Mouse (Mus musculus) mouse embryonic stem cell (cell line): ENCODE measurements around the gene Ascc1.

ENCODE experiments used
- in situ Hi-C, 2 experiments: fragments of 300-500 bp; cut with MboI; formaldehyde crosslinking; loops; 1 replicate in 1 of 2; 3 replicates in 1 of 2; pipeline ENCODE4 v1.14.3; 2019 to 2020; ENCODE audit warnings: low sequenced_read_pairs in 2 of 2, low pct_unique_long_range_greater_than_20kb in 1 of 2, mixed read lengths in 1 of 2; ENCODE audit not compliant: unreplicated experiment in 1 of 2

Gene Ascc1

DNA sequence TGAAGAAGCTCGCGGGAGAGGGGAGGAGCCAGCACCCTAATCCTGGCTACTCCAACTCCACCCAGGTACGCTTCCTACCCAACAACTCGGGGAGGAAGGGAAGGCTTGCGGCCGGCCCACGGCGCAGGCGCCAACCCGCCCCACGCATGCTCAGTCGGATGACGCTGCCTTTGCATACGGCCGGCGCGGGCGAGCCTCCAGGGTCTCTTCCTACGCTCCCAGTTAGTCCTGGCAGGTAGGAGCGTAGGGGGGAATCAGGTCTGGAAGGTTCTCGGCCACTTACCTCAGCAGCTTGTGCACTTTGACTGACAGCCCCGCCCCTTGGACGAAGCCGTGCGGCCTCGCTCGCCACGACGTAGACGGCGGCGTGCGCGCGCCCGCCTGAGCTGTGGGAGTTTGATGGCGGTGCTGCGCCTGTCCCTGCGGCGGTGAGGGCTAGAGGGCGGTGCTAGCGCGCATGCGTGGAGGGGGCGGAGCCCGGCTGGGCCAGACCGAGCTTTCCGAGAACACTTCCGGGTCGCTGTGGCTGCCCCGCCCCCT lies at the start of gene Ascc1, which contains the start of gene Anapc16:
Gene Ascc1 (plus strand): TSS at position 133 of the 540 bp plus-strand sequence.
Gene Anapc16 (minus strand): TSS at position 463 of the 540 bp plus-strand sequence.
- in situ Hi-C loops, result no loop called here

DNA sequence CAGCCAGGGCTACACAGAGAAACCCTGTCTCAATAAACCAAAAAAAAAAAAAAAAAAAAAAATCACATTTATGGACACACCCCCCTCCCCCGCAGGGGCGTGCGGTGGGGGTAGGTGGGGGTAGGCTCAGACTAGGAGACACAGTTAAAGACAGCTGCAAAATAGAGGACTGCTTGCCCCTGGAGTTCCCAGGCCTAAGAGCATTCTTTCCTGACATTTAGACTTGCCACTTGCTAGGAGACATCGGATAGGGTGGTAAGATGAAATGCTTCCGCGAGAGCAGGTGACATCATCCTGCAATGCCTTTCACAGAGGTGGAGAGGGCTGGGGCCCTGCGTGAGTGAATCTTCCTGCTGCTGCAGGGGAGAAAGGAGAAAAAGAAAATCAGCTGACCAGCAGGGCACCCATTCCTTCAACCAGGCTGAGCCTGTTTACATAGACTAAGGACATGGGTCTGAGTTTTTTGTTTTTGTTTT lies 49.0 kb upstream of the Ascc1 start:
- in situ Hi-C loops, result no loop called here

- in situ Hi-C loops, result no loop called here
Observed at GRCm38 (mm10) chr10:59956681-59957080, 45.9 kb upstream of the Ascc1 start.

- in situ Hi-C loops, result no loop called here
Observed at GRCm38 (mm10) chr10:59957171-59958149, 45.1 kb upstream of the Ascc1 start.

GRCm38 (mm10) chr10:59958458-59958857 lies 44.1 kb upstream of the Ascc1 start:
- in situ Hi-C loops, result no loop called here

DNA sequence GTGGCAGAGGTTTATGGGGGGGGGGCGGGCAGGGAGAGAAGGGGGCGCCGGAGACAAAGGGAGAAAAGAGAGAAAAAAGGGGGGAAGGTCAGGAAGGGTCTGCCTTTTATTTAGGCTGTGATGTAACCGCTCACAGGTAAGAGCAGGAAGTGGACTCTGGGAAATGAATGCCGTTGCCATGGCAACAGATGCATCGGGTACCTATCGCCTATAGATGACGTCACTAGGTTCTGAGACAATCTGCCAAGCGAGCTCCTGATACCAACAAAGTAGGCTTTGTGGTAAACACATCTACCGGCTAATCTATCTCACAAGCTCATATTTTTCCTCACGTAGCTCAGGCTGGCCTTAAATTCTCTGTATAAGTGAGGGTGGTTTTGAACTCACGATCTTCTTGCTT lies 43.1 kb upstream of the Ascc1 start:
- in situ Hi-C loops, result no loop called here

DNA sequence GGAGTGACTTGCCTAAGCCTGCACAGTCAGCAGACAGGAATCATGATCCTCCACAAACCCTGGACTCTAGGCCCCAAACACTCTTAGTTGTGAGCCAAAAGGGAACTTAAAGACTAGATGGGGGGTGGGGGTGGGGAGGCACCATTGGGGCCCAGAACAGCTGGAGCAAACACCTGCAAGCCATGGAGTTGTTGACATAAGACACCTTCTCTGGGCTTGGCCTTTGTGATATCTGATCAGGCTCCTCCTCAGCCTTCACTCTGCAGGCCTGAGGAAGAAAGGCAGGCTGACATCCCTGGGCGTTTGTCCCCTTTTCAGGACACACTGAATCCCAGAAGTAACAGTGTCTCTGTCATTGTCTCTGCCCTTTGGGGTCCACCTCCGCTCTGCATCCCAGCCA lies 39.0 kb upstream of the Ascc1 start:
- in situ Hi-C loops, result no loop called here

- in situ Hi-C loops, result no loop called here
Observed at GRCm38 (mm10) chr10:59964504-59965361, 37.9 kb upstream of the Ascc1 start.

- in situ Hi-C loops, result no loop called here
Observed at GRCm38 (mm10) chr10:59965362-59965695, 37.3 kb upstream of the Ascc1 start.

DNA sequence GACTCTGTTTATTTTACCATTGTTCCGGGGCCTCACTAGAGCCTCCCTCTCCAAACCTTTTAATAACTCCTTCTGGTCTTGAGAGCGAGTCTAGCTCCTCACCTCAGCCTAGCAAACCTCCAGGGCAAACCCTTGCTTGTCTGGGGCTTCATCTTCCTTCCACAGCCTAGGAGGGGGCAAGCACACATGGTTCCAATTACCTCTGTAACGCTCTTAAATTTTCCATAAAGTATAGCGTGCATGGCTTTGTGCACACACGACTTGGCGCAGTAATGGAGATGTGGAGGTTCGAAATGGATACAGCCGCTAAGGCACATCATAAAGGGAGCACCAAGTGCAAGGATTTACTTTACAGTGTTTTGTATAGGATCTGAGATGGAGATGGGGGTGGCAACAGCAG lies 36.8 kb upstream of the Ascc1 start:
- in situ Hi-C loops, result no loop called here

- in situ Hi-C loops, result no loop called here
Observed at GRCm38 (mm10) chr10:59966743-59967142, 35.9 kb upstream of the Ascc1 start.

DNA sequence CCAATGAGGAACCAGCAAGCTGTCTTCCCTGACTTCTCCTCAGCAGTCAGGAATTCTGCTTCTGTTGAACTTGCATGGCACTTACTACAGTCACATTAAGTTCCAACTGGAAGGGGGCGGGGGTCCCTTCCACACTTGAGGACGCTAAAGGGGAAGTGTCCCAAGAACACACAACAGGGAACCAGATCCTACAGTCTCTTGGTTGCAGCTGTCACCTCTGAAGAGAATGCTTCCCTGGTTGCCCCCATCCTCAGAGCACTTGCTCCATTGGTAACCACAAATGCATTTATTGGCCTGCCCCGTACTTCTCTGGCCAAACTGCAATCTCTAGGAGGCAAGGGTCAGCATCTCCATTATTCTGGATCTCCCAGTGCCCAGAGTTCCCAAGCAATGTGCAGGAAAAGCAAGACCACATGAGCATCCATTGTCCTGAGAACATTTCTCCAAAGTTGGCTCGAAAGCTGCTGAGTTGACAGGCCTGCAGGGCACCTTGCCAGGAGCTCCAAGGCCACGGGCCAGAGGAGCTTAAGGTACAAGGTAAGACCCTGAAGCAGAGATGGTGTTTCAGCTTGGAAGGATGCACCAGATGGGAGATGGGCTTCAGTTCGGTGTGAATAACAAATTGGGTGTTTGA lies 35.2 kb upstream of the Ascc1 start:
- in situ Hi-C loops, result no loop called here

GRCm38 (mm10) chr10:59969821-59970449 lies 32.7 kb upstream of the Ascc1 start:
- in situ Hi-C loops, result no loop called here

DNA sequence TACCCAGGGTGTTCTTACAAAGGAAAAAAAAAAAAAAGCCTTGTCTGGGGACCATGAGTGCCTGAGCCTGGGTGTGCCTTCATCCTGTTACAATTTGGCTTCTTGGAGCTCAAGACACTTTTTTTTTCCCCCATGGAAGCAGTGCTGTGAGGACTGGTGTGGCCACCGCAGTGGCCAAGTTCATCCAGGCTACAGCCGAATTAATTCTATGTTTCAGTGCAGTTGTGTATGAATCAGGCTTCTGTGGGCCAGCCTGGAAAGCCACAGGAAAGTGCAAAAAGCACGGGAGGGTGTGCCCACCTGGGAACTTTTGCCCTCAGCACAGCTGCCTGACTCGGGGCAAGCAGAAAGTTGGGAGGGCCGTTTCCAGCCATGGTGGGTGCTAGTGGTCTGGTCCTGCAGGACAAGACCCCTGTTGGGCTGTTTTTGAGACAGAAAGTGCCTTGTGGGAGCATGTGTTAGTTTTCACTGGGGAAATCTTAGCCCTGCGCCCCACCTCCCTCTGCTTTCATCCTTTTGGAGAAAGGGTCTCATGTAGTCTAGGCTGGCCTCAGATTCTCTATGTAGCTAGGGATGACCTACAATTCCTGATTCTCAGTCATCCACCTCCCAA lies 32.0 kb upstream of the Ascc1 start:
- in situ Hi-C loops, result no loop called here

DNA sequence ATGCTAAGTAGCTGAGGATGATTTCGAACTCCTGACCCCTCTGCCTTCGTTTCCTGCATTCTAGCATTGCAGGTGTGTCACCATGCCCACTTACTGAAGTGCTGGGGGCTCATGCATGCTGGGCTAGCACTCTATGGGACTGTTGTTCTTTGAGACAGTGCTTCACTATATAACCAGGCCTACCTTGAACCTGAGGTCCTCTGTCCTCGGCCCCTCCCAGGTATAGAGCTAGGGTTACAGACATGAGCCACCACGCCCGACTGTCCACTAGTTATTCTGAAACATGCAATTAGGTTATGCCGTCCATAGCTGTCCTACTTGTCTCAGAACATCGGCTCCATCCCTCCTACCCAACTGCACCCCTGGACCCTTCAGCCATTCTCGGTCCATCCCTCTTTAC lies 30.8 kb upstream of the Ascc1 start:
- in situ Hi-C loops, result no loop called here

DNA sequence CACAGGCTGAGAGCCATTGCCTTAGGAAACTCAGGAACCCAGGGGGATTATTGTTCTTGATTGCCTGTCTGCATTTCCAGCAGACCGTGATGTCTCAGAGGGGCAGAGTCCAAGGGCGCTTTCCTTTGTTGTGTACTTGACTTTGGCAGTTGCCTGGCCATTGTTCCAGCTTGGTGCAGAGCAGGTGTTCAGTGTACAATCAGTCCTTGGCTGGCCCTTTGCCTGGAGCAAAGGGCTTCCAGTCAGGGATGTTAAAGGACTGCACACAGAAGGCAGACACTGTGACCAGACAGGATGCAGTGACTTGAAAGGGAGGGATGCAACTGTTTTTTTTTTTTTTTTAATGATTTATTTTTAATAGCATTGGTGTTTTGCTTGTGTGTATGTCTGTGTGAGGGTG lies 30.1 kb upstream of the Ascc1 start:
- in situ Hi-C loops, result no loop called here

DNA sequence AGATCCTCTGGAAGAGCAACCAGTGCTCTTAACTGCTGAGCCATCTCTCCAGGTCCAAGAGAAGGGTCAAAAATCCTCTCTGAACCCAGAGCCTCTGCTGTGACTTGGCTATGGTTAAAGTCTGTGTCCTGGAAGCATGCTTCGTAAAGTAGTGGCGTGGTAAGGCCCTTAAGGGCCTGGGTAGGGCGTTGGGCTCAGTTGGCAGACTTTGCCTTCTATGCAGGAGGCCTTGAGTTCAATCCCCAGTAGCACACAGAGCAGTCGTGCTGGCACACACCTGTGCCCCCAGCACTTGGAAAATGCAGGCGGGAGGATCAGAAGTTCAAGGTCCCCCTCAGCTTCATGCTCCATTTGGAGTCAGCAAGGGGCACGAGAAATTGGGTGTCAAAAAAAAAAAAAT lies 29.6 kb upstream of the Ascc1 start:
- in situ Hi-C loops, result no loop called here

- in situ Hi-C loops, result no loop called here
Observed at GRCm38 (mm10) chr10:59973400-59973799, 29.2 kb upstream of the Ascc1 start.
